Mouse (Mus musculus) thymus, postnatal 0 days (tissue): Measurements from ENCODE around the gene Kcnh2. TPM values are rescaled to one million over a fixed set of nuclear protein-coding genes. Genes with fewer than 3 reads are reported as not detected.

Experiments
- DNase-seq: peaks from one replicate; pipeline ENCODE4 v3.0.0-alpha.2; 2015; ENCODE audit warnings: low spot score
- polyA plus RNA-seq: library from polyadenylated mRNA; unstranded; fragments of >200 nt; fragmentation: Nextera tagmentation; extraction: Ambion mirVana; gene quantifications from 2 replicates; pipeline ENCODE4 v1.2.1, GENCODE M21; 2015

Gene Kcnh2
- polyA plus RNA-seq, 1 experiment from 2014 or later, result 7.2 TPM

DNA sequence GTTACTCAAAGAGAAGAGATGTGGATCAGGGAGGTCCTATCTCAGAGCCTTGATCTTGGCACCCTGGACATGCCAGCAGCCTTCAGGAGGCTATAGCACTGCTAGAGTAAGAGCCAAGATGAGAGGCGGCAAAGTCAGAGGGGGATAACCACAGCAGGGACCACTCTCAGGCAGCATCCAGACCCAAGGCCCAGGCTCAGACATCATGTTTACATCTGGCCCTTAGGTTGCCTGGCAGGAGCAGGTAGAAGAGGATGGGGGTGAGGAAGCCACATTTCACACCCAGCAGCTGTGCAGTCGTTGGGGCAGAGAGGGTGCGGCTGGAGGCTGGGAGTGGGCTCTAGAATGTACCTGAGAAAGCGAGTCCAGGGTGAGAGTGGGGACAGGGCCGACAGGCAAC is 30.5 kb downstream of the Kcnh2 start:
- no peak for DNase-seq

DNA sequence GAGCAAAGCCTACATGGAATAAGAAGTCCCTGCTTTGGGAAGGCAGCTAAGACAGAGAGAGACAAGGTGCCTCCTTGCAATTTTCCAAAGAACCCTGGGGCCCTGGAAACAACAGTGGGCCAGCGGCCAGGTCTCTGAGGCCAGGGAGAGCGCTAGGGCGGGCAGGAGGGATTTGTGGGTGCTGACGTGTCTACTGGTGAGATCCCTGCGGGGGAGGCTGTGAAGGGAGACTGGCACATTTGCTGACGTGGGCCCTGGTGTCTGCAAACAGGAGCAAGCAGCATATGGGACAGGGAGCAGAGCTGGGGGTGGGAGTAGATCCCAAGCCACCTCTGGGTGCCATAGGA is 31.0 kb downstream of the Kcnh2 start:
- DNase-seq, result no peak

DNA sequence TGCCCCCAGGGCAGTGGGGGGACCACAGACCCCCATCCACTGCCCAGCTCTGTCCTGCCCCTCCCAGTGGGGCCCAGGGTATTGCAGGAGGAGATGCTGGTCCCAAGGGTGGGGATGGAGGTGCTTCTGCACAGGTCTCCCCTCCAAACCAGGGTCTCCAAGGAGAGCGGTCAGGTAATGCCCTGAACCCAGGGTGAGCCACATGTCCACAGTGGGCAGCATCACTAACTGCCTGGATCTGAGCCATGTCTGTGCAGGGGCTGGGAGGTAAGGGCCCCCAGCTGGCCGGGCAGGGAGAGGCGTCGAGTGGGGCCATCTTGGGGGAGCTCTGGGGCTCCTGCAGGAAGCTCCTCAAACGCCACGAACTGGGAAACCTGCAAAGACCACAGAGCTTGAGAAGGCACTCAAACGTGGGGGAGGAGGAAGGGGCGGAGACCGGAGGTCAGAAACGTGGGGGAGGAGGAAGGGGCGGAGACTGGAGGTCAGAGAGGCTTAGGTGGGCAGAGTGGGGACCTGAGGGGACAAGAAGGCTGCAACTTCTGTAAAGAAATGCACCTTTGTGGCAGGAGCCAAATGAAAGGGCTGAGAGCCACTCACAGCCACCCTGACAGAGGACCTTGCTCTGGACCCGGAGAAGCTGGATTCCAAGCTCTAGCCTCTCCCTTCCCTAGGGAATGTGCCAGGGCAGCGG is 31.5 kb downstream of the Kcnh2 start:
- DNase-seq, result peak; percentile 29

DNA sequence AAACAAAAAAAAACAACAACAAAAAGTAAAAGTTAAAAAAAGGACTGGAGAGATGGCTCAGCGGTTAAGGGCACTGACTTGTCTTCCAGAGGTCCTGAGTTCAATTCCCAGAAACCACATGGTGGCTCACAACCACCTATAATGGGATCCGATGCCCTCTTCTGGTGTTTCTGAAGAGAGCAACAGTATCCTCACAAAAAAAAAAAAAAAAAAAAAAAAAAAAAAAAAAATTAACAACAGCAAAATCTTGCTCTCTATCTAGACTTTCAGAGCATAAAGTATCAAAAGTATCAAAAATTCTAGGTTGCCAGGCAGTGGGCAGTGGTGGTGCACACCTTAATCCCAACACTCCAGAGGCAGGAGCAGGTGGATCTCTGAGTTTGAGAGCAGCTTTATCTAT is 42.2 kb downstream of the Kcnh2 start:
- DNase-seq, result no peak

DNA sequence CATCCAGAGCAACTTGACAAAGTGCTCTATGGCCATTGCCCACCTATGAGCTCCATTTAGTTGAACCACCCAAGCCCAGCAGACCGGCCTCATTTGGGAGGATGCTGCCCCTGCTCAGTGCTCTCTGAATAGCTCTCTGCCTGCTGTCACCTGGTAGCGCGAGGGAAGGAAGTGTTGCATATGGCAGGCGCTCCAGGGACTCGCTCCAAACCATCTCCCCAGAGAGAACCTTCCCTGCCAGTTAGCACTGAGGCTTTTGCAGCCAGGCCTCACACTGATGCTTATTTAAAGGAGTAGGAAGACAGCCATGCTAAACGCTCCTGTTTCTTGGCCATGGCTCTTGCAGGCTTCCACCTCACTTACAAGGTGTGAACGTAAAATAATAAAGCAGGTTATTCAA is 42.8 kb downstream of the Kcnh2 start:
- no peak for DNase-seq

DNA sequence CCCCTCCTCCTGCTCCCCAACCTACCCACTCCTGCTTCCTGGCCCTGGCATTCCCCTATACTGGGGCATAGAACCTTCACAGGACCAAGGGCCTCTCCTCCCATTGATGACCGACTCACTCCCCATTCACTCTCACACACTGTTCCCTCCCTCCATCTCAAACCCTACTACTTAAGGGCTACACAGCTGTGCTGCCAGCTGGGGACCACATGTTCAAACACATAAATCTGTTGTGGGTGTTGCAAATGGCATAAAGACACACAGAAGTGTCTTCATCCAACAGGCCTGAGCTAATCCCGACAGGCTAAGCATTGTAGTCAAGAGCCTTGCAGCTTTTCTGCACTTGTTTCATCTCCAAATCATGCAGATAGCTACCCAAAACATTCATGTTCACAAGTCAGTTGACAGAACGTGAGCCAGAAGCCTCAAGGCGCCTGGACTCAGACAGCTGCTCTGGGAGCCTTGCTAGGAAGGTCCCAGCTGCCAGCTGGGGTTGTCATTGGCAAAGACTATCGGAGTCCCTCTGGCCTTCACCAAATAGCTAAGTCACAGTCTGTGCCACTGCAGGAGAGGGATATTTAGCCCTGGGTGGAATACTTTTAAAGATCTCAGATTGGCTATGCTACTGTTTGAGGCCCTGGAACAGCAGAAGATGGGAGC is 44.2 kb downstream of the Kcnh2 start:
- DNase-seq, result no peak

DNA sequence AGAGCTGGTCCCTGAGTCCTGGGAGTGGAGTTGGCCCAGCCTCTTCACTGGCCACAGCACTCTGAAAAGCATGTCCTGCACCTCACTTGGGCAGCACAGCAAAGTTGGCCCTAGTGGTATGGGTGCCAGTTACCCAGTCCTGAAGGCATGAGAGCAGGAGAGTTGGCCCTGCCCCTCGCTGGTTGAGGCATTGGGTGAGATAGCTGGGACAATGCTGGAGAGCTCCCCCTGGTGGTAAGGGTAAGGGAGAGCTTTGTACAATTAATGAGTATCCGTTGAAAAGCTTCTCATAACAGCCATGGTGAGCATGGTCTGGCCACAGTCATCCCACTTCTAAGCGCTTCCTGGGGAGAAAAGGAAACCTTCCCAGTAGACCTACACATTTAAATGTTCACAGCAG is 48.2 kb downstream of the Kcnh2 start:
- peak; percentile 55 for DNase-seq

DNA sequence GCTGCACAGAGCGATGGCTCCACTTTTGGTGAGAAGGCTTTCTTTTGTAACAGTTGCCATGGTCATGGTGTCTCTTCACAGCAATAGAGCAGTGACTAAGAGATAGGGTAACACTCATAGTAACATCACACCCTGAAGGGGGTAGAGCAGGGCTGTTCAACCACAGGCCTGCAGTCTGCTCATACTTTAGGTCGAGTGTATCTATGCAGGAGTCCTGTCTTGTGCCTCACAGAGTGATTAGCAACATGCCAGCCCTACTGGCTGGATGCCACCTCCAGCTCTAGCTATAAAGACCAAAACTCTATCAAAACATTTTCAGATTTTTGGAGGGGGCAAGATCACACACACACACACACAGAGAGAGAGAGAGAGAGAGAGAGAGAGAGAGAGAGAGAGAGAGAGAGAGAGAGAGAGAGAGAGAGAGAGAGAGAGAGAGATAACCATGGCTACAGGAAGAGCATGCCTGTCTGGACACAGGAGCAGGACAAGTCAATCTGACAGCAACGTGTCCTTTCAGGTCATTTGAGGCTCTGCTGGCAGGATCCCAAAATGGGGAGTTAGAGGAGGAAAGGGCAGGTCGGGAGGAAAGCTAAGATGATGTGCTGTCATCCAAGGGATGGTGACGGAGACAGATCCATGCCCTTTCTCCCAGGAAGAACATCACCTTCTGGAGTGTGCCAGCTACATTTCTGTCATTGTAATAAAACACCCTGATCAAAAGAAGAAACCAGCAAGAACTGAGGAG is 51.4 kb downstream of the Kcnh2 start:
- DNase-seq, result no peak

DNA sequence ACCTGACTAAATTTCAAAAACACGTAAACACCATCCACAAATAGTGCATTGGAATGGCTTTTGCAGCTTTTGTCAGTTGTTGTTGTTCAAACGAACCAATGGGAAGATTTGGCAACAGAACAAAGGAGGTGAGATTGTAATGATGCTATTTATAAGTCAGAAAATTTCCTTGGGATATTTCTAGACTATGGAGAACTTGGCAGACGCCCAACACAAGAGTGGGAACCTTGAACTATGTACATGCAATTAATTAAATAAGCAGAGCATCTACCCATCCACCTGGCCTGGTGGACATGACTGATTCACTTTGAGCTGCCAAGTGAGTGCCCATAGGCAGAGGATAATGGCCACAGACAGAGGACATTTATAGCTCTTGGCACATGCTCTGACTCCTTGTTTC is 59.5 kb downstream of the Kcnh2 start:
- no peak for DNase-seq

DNA sequence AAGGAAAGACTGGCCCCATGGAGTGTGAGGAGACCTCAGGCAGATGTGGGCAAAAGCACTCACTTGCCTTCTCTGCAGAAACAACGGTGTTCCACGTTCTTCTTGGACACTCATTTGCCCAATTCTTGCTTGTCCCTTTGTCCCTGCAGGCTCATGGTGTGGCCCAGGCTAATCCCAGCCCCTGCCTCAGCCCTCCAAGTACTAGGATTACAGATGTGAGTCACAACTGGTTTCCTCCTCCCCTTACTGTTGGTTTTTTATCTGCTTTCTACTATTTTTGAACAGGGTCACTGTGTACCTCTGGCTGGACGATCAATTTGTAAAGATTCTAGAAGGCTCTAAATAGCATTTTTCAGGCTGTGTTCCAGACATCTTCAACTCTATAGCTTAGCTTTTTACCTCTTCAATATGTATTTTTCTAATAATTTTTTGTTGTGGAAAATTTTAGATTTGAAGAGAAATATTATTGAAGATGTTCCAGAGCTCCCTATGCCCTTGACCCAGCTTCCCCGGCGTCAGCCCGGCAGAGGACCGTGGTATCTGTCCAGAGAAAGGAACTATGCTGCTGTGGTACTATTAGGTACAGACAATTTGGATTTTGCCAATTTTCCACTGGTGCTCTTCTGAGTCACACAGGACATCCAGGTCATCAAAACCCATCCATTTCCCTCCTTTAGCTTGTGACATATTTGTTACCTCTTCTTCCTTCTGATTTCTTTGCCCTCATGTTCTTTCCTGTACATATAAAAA is 65.0 kb downstream of the Kcnh2 start:
- no peak for DNase-seq

DNA sequence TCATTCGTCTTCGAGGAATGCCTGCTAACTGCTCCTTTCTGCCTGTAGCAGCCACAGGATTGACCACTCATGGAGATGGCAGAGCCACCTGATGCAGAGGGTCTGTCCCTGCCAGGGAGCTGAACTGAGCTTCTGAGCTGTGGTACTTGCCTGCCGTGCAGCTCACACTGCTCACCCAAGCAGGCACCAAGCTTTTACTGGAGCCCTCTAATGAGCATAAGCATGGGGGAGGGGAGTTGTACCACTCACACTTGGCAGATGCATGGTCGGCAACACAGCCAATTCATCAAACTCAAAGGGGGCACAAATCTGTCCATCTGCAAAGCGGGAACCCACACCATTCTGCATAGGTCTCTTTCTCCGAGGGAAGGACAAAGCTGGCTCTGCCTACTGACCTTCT is 67.3 kb downstream of the Kcnh2 start:
- no peak for DNase-seq

DNA sequence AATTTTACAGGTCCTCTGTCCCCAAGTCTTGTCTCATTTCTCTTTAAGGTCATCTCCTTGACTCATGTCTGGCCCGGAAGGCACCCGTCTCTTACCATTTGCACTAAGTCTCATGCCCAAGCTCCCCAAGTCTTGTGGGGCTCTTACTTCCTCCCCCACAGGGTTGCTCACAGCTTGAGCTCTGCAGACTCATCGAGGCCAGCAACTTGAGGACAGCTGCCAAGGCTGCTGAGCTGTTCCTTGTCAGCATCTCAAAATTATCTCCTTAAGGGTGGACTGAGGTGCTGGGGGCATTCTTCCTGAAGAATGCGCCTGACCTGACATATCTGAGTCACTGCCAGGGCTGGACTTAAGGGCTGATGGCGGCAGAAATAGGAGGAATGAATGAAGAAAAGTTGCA is 68.2 kb downstream of the Kcnh2 start:
- no peak for DNase-seq

DNA sequence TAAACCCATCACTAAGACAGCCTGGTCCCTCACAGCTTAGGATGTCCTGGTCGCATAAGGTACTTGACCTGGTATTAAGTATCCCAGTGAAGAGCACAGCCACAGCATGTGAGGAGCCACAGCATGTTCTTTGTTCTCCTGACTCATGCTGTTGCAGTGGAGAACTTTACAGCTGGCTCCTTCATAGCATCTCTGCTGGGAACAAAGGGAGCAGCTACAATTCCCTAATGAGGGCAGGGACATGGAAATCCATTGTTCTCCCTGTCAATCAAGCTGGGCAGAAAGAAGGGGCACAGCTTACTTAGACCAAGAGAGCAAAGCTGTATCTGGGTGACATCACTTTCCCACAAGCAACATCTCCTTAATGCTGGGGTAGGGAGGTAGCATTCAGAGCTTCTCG is 70.9 kb downstream of the Kcnh2 start:
- DNase-seq, result no peak

DNA sequence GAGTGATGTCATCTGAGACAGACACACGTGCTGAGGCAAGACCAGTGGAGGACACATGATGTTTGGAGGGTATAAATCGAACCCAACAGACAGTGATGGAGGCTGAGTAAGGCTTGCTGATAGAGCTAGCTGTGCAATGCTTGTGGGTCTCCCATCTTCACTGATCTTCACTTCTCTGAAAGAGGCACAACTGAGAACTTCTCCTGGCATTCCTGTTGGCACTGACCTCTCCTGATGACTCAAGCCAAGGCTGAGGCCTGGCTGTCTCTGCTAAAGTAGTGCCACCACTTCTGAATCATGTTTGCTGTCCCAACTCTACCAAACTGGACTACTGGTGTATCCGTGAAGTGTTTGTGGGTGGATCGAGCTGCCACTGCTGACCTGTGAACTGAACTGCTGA is 71.9 kb downstream of the Kcnh2 start:
- no peak for DNase-seq

DNA sequence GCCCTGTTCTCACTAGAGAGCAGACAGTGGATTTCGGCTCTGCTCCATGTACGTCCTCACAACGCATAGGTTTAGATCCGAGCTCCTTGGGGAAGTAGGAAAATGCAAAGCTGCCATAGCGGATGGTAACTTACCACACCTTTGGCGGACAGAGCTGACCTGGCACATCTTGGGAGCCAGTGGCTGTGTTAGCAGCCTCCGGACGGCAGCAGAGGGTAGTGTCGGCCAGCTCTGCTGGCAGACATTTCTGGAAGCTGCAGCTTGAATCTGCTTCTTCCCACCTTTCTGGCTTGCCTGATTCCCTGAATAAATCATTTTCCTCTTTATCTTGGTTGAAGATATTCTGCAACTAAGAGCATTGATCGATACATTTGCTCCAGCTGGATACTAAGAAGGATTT is 73.2 kb downstream of the Kcnh2 start:
- DNase-seq, result no peak

DNA sequence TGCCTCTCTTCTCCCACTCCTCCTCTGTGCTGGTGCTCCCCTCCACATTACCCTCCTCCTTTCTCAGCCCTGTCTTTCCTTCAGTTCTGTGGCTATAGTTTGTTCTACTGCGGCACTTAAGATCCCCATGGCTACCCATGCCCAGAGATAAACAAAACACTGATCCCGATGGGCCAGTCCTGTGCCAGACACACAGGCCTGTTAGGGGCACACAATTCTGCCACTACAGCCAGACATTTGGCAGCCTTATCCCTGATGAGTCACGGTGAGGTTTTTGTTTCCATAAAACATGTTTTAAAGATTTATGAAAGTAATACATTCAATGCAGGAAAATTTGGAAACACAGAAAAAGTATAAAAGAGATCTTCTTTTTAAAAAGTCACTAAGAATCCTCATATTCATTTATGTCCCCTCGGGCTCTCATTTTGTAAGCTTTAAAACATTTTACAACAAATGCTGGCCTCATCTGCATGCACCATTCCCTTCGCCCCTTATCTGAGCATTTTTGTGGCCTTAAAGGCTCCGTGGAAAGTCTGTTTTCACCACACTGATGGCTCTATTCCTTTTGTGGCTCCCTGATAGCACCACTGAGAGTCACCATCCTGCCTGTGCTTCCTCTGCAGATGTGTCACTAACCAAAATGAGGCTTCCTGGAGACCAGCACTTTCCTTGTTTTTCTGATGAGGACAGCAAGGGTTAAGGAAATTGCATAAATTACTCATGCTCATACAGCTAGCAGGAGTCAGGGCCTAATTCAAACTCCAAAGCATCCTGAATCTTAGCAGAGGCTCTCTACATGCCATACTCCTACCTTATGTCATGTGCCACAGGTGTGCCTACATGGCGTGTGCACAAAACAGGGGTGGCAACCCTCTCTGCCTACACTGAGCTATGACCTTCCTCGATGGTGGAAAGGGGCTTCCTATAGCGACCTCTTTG is 77.5 kb downstream of the Kcnh2 start:
- DNase-seq, result no peak

DNA sequence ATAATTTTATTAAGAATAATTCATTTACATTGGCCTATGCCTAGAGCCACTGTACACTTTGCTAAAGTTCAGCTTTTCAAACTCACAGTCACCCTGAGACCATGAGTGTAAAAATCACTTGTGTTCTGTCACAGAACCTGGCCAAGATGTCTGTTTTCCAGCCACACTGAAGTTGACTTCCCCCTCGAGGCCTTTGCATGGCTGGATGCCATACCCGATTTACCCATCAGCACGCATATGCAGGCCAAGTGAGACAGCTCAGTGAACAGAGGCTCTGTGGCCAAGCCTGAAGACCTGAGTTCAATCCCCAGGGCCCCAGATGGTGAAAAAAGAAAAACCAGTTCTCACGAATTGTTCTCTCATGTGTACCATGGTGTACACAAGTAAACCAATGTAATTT is 80.5 kb downstream of the Kcnh2 start:
- no peak for DNase-seq
